Mouse (Mus musculus) induced T-regulatory cell, adult 2 months (primary cell): ENCODE measurements at regions not wholly inside any gene's neighbourhood (a gene's known extent, or its start where the extent isn't known, plus 50 kb on each side); places are given as distances from the start of the nearest gene placed in this dataset.

Experiments used
- DNase-seq: peaks from one replicate; pipeline ENCODE4 v3.0.0-alpha.2; 2012; ENCODE audit warnings: low read depth

DNA sequence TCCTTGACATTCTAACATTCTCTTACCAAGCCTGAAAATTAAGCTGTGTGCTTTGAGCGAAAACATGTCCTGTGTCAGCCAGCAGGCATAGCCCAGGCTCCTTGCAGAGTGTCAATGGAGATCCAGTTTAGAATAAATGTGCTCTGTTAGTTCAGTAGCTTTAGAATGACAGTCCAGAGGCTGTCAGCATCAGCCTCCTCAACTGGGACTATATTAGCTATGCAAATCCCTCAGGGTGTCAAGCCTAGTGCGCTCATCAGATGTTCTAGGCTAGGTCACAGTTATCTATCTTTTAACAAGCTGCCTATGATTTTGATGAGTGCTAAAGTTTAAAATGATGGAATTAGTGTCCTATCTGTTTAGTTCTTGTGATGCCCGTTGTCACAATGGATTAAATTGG is 281.7 kb upstream of the Btbd3 start:
- no peak for DNase-seq

GRCm38 (mm10) chr2:137969156-137969555 is 287.2 kb upstream of the Btbd3 start:
- no peak for DNase-seq

DNA sequence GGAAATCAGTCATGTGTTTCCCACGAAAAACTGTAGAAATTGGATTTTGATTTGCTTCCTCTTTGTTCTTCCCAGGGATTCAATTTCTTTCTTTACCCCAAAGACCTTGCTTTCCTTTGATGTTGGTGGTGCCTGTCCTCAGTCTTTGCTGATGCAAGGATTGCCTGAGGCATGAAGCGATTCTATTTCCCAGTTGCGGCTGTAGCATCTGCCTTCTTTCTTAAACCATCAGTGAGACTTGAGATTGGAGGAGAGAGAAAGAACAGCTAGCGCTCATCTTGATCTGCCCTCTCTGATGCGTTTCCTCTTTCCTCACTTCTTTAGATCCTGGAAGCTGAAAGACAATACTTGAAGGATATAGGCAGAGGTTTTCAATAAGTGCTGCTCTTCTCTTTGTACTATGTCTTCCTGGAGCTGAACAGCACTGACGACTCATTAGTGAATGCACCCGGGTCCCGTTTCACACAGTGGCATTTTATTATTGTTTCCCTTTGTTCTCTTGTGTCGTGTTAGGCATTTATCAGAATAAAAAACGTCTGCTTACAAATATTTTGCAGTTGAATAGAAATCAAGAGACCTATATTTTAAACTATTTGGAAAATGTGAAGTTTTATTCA is 289.8 kb upstream of the Btbd3 start:
- DNase-seq: no peak

DNA sequence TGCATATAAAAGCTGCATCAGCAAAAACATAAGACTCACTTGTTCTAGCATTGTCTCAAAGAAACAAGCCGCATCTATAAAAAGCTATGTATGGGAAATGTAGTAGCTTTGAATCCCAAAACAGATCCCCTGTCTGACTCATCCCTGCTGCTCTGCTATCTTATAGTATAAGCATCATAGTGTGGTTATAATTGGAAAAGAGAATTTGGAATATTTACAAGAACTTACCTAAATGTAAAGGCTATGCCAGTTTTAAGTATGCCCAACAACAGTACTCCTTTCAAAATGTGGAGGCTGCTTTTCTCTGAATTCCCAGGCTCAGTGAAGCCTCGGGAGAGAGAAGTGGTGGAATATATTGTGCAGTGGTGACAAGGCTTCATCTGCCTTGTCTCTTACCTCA is 301.5 kb upstream of the Btbd3 start:
- no peak for DNase-seq

DNA sequence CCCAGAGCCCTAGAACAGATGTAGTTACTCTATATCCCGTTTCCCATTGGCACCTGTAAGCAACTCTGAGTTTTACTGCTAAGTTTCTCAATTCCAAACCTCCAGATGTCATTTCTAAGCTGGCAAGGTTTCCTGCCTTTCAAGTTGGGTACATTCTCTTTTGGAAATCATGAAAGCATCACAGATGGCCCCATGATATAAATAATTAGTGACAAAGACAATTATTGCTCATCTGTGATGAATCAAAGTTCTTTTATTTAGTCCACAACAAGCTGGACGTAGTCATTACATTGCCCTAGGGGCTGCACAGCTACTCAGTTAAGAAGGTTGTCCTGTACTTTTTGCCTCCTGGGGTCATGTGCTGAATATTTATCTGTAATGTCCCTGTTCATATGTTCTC is 303.2 kb upstream of the Btbd3 start:
- DNase-seq: no peak

- no peak for DNase-seq
These were observed 304.4 kb upstream of the Btbd3 start for GRCm38 (mm10) chr2:137951942-137952341.

DNA sequence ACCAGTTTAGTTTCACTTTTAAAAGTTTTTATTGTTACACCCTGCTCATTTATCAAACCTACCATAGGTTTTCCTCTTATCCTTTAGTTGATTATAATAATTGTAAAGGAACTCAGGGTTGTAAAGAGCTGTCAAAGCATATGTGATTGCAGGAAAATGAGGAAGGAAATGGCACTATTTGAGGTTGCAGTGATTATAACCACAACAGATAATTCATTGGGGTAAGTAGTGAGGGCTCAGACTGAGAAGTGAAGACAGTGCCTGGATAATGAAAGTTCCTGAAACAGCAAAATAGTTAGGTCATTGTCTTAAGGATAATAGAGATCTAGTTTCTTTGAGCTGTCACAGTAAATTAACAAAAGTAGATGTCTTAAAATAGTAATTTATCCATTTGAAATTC is 305.4 kb upstream of the Btbd3 start:
- no peak for DNase-seq

- DNase-seq: peak; percentile 35
These were observed 313.6 kb upstream of the Btbd3 start for GRCm38 (mm10) chr2:137942753-137943152.

GRCm38 (mm10) chr2:137939591-137939990 is 316.8 kb upstream of the Btbd3 start:
- no peak for DNase-seq

- no peak for DNase-seq
These were observed 317.4 kb upstream of the Btbd3 start for GRCm38 (mm10) chr2:137938831-137939480.

GRCm38 (mm10) chr2:137936613-137937012 is 319.8 kb upstream of the Btbd3 start:
- DNase-seq: no peak

DNA sequence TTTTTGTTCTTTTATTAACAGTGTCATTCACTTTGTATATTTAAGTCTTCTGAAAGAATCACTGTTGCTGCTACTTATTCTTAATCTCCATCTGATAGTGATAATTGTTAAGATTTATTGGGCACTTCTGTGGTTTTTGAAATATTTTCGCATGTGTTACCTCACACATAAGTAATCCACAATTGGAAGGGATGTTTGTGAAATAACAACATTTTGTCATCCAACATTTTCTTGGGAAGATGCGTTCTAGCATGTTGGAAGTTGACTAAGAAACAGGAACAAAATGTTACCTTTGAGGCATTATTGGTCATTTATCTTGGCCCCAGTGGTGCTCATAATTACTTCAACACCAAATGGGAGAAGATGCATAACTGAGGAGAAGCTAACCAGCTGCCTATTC is 323.4 kb upstream of the Btbd3 start:
- no peak for DNase-seq

DNA sequence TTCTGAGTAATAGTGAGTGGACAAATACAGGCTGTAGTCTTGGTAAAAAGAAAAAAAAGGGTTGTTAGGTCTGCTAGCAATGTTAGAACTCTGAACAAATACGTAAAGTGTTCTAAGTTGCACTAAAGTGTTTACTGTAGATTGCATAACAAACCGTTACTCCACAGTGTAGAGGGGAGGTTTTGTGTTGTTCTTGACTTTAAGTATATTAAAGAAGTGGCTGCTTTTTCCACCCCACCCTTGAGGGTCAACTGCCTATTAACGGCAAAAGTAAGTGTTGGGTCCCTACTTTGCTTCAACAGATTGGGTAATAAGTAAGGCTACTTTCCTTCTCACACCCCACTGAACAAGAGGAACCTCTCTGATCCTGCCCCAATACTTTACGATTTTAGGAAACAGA is 323.9 kb upstream of the Btbd3 start:
- no peak for DNase-seq

GRCm38 (mm10) chr2:137925488-137925887 is 330.9 kb upstream of the Btbd3 start:
- DNase-seq: no peak

- no peak for DNase-seq
These were observed 331.8 kb upstream of the Btbd3 start for GRCm38 (mm10) chr2:137924576-137924975.

GRCm38 (mm10) chr2:137898425-137898824 is 357.9 kb upstream of the Btbd3 start:
- DNase-seq: no peak

- no peak for DNase-seq
These were observed 375.9 kb upstream of the Btbd3 start for GRCm38 (mm10) chr2:137880211-137881031.

- no peak for DNase-seq
These were observed 386.7 kb upstream of the Btbd3 start for GRCm38 (mm10) chr2:137869676-137870075.

- no peak for DNase-seq
These were observed 401.9 kb upstream of the Btbd3 start for GRCm38 (mm10) chr2:137854494-137854893.

- no peak for DNase-seq
These were observed 402.7 kb upstream of the Btbd3 start for GRCm38 (mm10) chr2:137853399-137854259.

- DNase-seq: no peak
These were observed 408.5 kb upstream of the Btbd3 start for GRCm38 (mm10) chr2:137847901-137848300.

GRCm38 (mm10) chr2:137827814-137828374 is 428.5 kb upstream of the Btbd3 start:
- no peak for DNase-seq
